Mouse (Mus musculus) stomach, embryonic 14.5 days (tissue): ENCODE data around the gene Rhobtb1. TPM values are rescaled to one million over a fixed set of nuclear protein-coding genes. Genes with fewer than 3 reads are reported as not detected.

ENCODE experiments used
- ATAC-seq: fragments of 200-750 bp; cut with Nextera tagmentation; 2 replicates; pipeline ENCODE4 v1.8.0; 2017; ENCODE audit warnings: low read depth, moderate TSS enrichment; ENCODE audit not compliant: insufficient number of reproducible peaks, insufficient read depth, low FRiP score
- H3K27ac ChIP-seq: fragments of 300-500 bp; sonication (generic); 2 replicates; pipeline ENCODE4 v1.5.1; 2014; ENCODE audit warnings: mild to moderate bottlenecking, low read length, moderate library complexity, mixed read lengths
- H3K27me3 ChIP-seq: fragments of 300-500 bp; sonication (generic); 2 replicates; pipeline ENCODE4 v1.6.1; 2014; ENCODE audit warnings: low read length, control low read depth, mixed read lengths; ENCODE audit not compliant: control insufficient read depth, insufficient read depth
- H3K36me3 ChIP-seq: fragments of 300-500 bp; sonication (generic); 2 replicates; pipeline ENCODE4 v1.6.1; 2014; ENCODE audit warnings: mild to moderate bottlenecking, control low read depth, low read length, moderate library complexity, mixed read lengths; ENCODE audit not compliant: control insufficient read depth, insufficient read depth
- H3K4me1 ChIP-seq: fragments of 300-500 bp; sonication (generic); 2 replicates; pipeline ENCODE4 v1.6.1; 2014; ENCODE audit warnings: low read length, control low read depth, mixed read lengths; ENCODE audit not compliant: control insufficient read depth, insufficient read depth
- H3K4me2 ChIP-seq: fragments of 300-500 bp; sonication (generic); replicated peaks from 2 replicates; pipeline ENCODE4 v1.6.1; 2014; ENCODE audit warnings: low read depth, low read length, control low read depth
- H3K4me3 ChIP-seq: fragments of 300-500 bp; sonication (generic); 2 replicates; pipeline ENCODE4 v1.5.1; 2014; ENCODE audit warnings: low read depth, low read length, control low read depth
- H3K9ac ChIP-seq: fragments of 300-500 bp; sonication (generic); replicated peaks from 2 replicates; pipeline ENCODE4 v1.6.1; 2014; ENCODE audit warnings: low read depth, mild to moderate bottlenecking, control low read depth, low read length, moderate library complexity, mixed read lengths
- H3K9me3 ChIP-seq: fragments of 300-500 bp; sonication (generic); 2 replicates; pipeline ENCODE4 v1.6.1; 2016; ENCODE audit warnings: low read depth, low read length, control low read depth; ENCODE audit not compliant: control insufficient read depth
- WGBS: fragments of 180-500 bp; shearing (Covaris S2); extraction: QIAGEN DNeasy Blood & Tissue Kit; methylation state at CpG from one replicate; pipeline ENCODE4 v1.1.7; 2014; 5-methylcytosine and 5-hydroxymethylcytosine counted together
- polyA plus RNA-seq: library from polyadenylated mRNA; unstranded; fragments of >200 nt; fragmentation: Nextera tagmentation; extraction: Ambion mirVana; gene quantifications from 2 replicates; pipeline ENCODE4 v1.2.1, GENCODE M21; 2014

Rhobtb1 gene
- polyA plus RNA-seq, 1 experiment from 2014 or later: 37.0 TPM

DNA sequence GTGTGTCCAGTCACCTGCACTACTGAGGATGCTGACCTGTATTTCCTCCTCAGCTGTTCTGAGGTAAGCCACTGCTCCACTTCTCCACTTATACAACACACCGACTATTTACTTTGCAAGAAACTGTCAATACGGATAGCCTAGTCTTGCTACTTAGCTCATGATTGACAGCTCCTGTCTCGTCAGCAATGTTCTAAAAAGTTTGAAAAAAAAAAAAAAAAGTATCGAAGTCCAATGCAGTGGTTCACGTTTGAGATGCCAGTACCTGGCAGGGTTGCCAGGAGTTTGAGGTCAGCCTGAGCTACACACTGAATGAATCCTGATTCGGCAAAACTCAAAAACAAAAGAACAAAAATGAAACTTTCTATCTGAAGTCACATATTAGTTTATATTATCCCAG lies 180.0 kb downstream of the Rhobtb1 start:
- H3K4me1 ChIP-seq: no peaks in the 10 kb centered on the region
- no peaks in the 10 kb centered on the region for H3K27me3 ChIP-seq
- H3K4me2 ChIP-seq: no peak overlapping the region
- no peak overlapping the region for H3K4me3 ChIP-seq
- no peak overlapping the region for H3K27ac ChIP-seq
- H3K9ac ChIP-seq: no peak overlapping the region
- no peak for ATAC-seq
- peaks cover 11% of the 10 kb centered on the region; the same call in 1 of the 2 replicates for H3K36me3 ChIP-seq
- H3K9me3 ChIP-seq: no peaks in the 10 kb centered on the region
- WGBS: 77% methylated on average over 6 of the region's 6 CpGs

DNA sequence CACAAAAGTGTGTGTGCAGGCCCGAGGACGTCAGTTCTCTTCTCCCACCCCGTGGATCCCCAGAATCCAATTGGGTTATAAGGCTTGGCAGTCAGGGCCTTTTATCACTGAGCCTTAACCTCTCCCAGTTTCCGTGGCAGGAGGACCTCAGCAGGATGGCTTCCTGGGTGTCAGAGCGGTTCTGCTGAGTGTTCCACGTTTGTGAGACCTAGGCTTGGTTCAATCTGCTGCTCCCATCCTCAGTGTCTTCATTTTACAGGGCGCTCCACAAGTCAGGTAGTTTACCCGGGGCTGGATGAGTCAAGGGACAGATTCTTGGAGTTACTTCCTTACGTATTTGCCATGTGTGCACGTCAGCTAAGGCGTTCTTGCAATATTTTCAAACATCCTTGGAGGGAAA lies 182.0 kb downstream of the Rhobtb1 start:
- Histone ChIP-seq H3K4me1 (no peaks in the 10 kb centered on the region), H3K27me3 (no peaks in the 10 kb centered on the region), H3K9ac (no peak overlapping the region), H3K27ac (no peak overlapping the region), H3K4me3 (no peak overlapping the region), H3K4me2 (no peak overlapping the region), H3K9me3 (no peaks in the 10 kb centered on the region), H3K36me3 (peaks cover 31% of the 10 kb centered on the region)
- WGBS: 86% methylated on average over 11 of the region's 11 CpGs
- ATAC-seq: no peak

DNA sequence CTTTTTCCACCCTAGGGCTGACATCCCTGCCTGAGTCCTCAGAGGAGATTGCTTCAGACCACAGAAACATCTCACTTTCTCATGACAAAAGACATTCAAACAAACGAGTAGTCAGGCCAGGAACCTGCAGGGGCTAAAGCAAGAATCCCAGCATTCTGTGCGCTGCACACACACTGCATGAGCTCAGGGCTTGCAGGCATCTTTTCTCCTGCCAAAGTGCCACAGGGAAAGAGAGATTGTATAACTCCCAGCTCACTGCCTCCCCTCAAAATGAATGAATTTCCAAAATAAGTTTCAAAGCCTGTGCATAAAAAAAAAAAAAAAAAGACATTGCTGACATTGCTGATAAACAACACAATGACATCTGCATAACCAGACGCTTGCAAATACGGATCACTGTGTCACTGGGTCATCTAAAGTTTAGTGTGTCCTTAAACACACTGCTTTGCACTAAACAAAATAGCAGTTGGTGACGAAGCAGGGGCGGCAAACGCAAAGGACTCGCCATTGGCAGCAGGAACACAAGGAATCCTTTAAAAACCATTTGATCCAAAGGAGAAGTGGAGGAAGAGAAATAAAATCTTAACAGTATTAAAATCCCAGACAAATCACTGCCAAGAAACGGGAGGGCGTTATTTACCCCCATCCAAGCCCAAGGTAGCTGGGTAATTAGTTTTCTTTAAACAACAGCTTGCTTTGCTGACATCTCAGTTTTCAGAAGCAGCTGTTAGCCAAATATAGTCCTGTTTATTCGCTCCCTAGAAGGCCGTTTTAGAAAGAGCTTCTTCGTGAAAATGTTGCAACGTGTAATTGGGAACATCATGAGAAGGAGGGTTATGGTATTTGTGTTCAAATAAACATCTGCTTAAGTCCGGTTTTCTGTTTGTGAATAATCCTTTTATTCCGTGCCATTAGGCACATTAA lies 183.3 kb downstream of the Rhobtb1 start:
- Histone ChIP-seq H3K4me2 (no peak overlapping the region), H3K9ac (no peak overlapping the region), H3K27me3 (no peaks in the 10 kb centered on the region), H3K36me3 (peaks cover 42% of the 10 kb centered on the region), H3K4me3 (no peak overlapping the region), H3K9me3 (no peaks in the 10 kb centered on the region), H3K4me1 (no peaks in the 10 kb centered on the region), H3K27ac (no peak overlapping the region; the same call in 1 of the 2 replicates)
- no peak for ATAC-seq
- 59% methylated on average over 16 of the region's 16 CpGs for WGBS

DNA sequence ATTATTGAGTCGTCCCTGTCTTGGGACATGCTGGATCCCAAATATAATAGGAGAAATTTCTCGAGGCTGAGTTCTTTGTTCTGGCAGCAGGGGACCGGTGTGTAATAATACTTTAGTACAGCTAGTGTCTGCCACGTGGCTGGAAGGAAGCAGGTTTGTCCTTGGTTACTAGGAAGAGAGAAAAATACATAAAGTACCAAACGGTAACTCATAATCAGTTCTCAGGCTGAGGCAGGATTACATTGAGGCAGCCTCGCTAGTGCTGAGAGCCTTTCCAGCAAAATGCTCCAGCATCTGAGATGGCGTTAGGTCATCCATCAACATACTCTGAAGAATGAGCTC lies 183.9 kb downstream of the Rhobtb1 start:
- peaks cover 48% of the 10 kb centered on the region for H3K36me3 ChIP-seq
- no peaks in the 10 kb centered on the region for H3K9me3 ChIP-seq
- no peak overlapping the region for H3K4me2 ChIP-seq
- WGBS: 65% methylated on average over 7 of the region's 7 CpGs
- no peaks in the 10 kb centered on the region for H3K27me3 ChIP-seq
- H3K27ac ChIP-seq: no peak overlapping the region
- no peak overlapping the region for H3K9ac ChIP-seq
- H3K4me1 ChIP-seq: no peaks in the 10 kb centered on the region
- ATAC-seq: no peak
- no peak overlapping the region for H3K4me3 ChIP-seq

DNA sequence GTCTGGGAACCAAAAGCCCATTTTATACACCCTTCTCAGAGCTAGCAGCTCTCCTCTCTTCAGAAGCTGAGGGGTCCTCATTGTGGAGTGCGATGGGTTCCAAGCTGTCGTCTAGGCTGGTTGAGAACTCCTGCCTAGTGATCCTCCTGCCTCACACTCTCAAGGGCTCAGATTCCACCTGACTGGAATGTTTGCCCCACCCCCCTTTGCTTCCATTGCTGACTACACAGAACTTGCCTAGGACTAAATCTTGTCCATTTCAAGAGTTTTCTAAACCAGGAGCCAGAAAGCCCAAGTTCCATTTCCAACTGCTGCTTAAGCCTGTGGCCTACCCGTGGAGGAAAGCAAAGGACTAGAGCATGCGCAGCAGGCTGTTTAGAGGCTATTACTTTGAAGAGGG lies 184.4 kb downstream of the Rhobtb1 start:
- ATAC-seq: no peak
- H3K4me2 ChIP-seq: no peak overlapping the region
- H3K4me1 ChIP-seq: no peaks in the 10 kb centered on the region
- no peak overlapping the region for H3K9ac ChIP-seq
- peak overlapping the region; percentile 39 for H3K27ac ChIP-seq
- WGBS: 72% methylated on average over 4 of the region's 4 CpGs
- no peaks in the 10 kb centered on the region for H3K9me3 ChIP-seq
- H3K4me3 ChIP-seq: no peak overlapping the region
- H3K27me3 ChIP-seq: no peaks in the 10 kb centered on the region
- peaks cover 52% of the 10 kb centered on the region for H3K36me3 ChIP-seq

DNA sequence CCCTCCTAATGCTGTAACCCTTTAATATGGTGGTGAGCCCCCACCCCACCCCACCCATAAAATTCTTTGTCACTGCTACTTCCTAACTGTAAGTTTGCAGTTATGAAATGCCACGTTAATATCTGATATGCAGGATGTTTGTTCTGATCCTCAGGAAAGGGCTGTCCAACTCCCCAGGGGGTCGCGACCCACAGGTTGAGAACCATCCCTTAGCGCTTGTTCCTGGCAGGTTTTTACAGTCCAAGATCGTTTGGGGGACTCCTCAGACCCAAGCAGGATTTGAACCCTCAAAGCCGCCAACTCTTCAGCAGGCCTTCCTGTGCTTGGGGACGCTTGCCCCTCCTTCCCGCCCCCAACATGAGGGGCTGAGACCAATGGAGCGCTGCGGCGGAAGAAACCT lies 185.0 kb downstream of the Rhobtb1 start:
- H3K9me3 ChIP-seq: no peaks in the 10 kb centered on the region
- peaks cover 56% of the 10 kb centered on the region for H3K36me3 ChIP-seq
- ATAC-seq: no peak
- H3K9ac ChIP-seq: no peak overlapping the region
- H3K4me1 ChIP-seq: no peaks in the 10 kb centered on the region
- WGBS: 86% methylated on average over 11 of the region's 11 CpGs
- H3K4me2 ChIP-seq: no peak overlapping the region
- no peak overlapping the region for H3K4me3 ChIP-seq
- H3K27ac ChIP-seq: no peak overlapping the region
- no peaks in the 10 kb centered on the region for H3K27me3 ChIP-seq

DNA sequence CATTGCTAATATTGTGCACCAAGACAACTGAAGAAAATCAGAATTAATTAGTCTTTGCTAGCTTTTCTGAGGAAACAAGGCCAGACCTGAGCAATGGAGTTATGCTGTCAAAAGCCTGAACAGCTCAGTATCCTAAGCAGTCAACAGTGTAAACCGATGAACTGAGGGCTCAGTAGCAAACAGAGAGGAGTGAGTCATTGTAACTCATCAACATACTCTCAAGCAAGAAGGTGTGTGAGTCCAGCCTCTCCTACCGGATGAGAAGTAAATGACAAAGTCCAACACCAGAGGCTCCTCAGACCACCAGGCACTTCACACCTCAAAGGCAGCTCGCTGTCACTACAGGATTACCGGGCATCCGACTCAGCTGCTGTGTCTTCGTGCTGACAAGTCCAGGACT lies 188.8 kb downstream of the Rhobtb1 start:
- Histone ChIP-seq H3K4me1 (no peaks in the 10 kb centered on the region), H3K9me3 (no peaks in the 10 kb centered on the region), H3K4me2 (no peak overlapping the region), H3K9ac (no peak overlapping the region), H3K27me3 (no peaks in the 10 kb centered on the region), H3K4me3 (no peak overlapping the region), H3K36me3 (peaks cover 85% of the 10 kb centered on the region), H3K27ac (no peak overlapping the region)
- 88% methylated on average over 6 of the region's 6 CpGs for WGBS
- ATAC-seq: no peak
